Mouse (Mus musculus): ENCODE measurements at regions not wholly inside any gene's neighbourhood (a gene's known extent, or its start where the extent isn't known, plus 50 kb on each side); places are given as distances from the start of the nearest gene placed in this dataset.

DNA sequence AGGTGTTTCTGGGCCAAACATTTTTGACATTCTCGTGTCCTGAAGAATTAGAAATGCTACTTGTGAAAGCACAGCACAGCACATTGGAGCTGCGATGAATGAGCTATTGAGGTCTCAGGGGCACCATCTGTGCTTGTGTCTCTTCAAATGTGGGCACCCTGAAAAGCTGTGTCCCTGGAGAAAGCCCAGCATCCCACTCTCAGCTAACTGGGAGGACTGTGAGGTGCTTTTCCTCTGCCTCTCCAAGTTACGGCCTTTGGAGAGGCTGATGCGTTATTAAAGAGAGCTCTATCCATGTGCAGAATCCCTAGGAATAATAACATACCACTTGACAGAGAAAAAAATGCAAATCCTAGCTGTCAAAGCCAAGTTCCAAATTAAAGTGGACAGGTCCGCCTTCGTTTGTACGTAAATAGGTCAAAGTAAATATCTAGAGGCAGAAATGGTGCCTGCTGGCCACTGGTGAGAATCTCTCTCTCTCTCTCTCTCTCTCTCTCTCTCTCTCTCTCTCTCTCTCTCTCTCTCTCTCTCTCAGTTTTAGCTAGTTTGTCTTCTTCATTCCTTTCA lies 397.3 kb upstream of the Mmadhc start:
- DNase-seq (ENCODE audit: low spot score in 2 of 2), result no peak

DNA sequence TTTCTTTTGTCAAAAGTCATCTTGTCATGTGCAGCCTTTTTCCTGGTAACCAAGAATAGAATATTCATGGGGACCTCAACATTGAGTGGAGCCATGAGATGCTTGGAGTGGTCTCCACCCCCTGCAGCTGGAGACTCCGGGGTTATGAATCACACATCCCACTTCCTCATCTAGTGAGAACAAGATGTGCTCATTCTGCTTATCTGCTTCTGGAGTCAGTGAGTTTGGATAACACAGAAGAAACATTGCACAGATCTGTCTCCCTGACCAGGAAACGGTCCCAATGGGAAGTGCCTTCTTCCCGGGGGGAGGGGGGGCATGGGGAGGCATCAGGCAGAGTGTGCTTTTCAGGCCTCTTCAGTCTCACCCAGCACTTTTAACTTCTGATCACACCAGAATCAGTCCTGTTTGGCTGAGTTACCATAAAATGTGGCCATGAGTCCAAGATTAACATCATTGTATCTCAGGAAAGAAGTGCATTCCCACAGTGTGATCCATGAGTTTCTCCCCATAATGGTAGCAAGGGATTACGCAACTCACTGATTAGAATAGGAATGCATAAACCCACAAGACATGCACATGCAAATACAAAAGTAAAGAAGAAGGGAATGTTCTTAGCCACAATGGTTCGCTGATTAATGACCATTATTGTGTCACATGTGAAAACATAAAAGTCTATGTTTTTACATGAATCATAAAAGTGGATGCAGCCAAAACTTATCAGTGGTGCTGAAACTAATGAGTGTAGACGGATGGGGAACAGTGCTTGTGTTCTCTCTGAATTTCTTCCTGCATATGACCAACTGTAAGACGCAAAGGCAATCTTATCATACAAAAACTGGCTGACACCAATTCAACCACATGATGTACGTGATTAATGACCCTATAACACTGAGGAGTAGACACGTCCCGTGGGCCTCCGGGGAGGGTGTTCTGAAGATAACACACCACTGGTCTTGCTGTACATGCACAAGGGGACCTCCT lies 393.8 kb upstream of the Mmadhc start:
- peak in 1 of 2 experiments; percentile 22 for DNase-seq (ENCODE audit: low spot score in 2 of 2)

DNA sequence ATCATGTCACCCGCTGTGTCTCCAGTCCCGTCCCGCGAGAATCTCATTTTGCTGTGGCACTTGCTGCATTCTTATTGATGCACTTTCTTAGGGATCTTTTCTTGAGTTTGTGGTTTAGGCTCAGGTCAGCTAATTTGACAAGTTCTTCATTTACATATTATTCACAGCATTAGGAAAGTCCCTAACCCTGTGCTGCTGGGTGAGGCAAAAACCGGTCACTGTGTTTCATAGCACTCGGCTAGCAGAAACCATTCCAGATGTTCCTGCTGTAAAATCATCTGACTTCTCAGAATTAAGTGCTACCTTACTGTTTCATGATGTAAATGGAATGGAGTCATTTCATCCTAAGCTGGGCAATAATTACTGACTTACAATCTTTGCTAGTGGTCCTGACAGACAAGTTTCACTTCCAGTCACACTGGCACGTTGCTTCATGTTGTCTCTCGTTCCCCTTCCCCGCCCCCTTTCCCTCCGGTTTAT lies 391.1 kb upstream of the Mmadhc start:
- DNase-seq (ENCODE audit: low spot score in 2 of 2), result no peak

DNA sequence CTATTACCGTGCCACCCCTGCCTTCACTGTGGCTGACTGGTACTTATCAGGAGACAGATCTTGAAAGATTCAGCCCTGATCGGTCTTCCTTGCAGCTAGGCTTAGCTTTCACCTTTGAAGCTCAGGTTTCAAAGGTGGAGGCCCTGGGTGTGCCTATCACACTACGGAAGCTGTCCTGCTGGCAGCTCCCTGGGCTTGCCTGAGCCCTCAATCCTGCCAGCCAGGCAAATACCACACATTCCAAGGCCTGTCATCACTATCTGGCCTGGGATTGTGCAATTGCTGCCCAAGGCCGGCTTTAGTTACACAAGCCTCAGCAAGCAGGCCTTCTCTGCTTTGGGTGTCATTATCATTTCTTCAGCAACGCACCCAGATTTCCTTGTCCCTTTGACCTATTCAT lies 390.6 kb upstream of the Mmadhc start:
- DNase-seq (ENCODE audit: low spot score in 2 of 2), result peak; percentile 50 to 73

DNA sequence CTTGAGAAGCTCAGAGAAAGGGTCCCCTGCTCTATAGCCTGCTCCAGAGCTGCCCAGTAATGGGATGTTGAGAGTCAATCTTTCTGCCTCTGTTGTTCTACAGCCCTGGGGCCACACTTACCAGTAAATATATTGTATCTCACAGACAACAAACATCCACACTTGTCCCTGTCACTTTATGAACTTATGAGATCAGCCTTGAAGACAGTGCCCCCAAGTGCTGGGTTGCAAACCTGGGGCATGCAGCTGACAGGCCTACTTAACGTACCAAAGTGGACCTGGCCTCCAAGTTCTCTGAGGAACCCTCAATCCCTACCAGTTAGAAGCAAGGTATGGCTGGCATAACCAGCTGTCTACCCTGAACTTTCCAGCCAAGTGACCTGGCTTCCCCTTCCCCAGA lies 380.9 kb upstream of the Mmadhc start:
- no peak for DNase-seq (ENCODE audit: low spot score in 2 of 2)

DNA sequence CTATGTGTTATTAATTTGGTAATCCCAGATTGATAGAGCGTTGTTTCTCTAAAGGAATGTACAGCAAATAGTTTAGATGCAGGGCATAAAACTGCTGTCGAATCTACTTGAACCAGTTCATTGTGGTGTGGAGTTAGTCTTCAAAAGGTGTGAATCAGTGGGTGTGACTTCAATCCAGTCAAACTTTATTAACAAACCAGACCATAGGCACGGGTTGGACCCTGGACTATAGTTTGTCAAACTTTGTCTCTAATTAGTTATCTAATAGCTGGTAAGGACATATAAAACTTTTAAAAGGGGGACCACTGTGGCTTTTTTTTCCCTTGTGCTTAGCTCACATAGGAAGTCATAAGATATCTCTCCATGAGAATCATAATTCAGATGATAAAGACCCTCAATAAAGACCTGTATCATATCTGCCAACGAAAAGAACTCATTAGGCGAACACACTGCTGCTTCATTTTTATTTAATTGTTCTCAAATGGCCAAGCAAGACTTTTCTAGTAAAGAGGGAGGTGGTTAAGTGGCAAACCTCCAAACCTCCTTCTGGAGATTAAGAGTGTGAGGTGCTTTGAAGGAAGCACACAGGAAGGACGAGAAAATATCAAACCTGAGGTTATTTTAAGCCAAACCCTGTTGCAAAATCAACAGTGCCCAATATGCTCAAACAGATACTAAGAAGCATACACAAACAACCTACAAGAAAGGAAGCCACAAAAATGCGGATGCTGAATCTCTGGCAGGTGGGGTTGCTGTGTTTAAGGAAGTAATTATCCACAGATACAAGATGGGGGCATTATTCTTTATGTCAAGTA lies 379.3 kb upstream of the Mmadhc start:
- DNase-seq (ENCODE audit: low spot score in 2 of 2), result no peak

DNA sequence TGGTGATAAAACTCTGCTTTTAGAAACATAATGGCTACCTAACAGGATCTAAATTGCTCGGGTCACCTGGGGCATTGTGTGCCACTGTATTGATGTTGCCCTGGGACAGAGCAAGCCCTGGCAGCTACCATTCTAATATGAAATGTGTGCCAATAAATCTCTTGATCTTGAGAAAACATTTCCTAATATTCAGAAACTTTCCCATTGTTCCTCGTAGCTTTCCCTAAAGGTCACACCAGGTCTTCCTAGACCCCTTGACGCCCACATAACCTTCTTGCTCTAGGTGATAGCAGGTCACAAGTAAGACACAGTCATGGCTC lies 378.2 kb upstream of the Mmadhc start:
- no peak for DNase-seq (ENCODE audit: low spot score in 2 of 2)

DNA sequence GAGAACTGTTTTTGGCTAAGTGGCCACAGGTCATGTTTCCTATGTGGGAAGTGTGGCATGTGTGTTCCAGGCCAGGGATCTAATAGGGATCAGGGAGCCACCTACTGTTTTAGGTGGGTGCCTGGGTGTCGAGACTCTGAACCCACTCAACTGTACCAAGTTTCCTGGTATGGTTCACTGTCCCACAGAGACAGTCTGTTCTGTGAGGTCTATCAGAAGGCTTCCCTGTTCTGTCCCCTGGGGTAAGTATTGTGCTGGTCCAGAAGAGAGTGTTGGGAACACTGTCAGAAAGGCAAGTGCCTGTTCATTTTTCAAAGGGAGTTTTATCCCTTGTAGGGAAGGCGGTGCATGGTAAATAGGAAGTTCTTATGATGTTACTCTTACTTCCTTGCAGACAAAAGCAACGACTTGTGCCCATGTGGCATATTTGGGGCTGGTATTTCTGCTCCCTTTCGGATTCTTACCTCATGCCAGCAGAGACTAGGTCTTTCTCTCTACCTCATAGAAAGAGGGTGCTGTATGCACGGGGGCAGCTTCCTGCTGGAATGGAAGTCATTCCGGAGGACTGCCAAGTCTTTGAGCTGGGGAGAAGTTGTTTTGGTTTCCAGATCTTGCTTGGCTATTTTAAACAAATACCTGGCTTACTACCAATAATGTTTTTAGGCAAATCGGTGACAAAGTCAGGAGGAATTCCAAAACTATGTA lies 377.7 kb upstream of the Mmadhc start:
- no peak for DNase-seq (ENCODE audit: low spot score in 2 of 2)

DNA sequence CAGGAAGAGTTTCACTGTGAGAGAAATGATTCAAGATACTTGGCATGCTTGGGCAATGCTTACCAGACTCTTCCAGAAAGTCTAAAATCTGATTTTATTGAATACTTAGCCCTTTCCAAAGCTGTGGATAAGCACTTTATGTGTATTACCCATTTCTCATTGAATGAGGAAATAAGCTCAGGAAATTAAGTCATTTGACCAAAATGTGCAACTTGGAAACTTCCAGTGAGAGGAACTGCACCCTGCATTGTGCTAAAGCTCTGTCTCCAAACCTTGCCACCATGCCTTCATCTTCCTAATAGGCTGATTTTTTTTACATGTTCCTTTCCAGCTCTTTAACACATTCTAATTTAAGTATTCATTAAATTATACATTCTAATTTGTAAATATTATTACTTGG lies 372.7 kb upstream of the Mmadhc start:
- no peak for DNase-seq (ENCODE audit: low spot score in 2 of 2)

DNA sequence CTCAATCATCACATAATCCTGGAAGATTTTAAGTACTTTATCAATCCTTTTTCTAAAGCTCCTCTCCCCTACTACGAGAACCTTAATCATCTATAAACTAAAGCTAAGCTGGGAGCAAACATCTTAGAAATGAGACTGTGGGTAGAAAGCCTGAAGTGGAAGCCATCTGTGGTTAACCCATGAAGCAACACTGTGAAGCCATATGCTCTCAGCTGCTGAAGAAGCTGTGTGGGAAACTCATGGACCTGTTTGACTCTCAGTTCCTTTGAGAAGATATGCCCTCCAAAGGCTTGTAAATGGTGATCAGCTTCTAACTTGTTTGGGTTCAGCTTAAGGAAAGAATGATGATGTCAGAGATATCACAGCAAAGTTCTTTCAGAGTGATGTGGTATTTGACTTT lies 372.2 kb upstream of the Mmadhc start:
- no peak for DNase-seq (ENCODE audit: low spot score in 2 of 2)

DNA sequence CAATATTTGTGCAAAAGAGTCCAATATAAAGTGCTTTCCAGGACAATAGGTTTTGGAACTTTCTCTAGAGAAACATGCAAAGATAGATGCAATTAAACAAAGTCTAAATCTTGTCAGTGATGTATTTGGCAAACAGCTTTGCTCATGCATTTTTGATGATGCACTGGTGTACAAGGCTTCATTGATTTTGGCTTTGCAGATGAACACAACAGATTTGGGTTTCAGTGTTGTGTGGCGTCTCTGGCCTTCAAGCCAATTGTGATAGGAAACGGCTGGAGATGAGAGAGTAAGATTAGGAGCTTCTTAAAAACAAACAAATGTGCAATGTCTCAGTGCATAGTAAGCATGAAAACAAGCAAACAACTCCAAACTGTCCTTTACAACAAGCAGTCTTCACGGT lies 370.6 kb upstream of the Mmadhc start:
- no peak for DNase-seq (ENCODE audit: low spot score in 2 of 2)

DNA sequence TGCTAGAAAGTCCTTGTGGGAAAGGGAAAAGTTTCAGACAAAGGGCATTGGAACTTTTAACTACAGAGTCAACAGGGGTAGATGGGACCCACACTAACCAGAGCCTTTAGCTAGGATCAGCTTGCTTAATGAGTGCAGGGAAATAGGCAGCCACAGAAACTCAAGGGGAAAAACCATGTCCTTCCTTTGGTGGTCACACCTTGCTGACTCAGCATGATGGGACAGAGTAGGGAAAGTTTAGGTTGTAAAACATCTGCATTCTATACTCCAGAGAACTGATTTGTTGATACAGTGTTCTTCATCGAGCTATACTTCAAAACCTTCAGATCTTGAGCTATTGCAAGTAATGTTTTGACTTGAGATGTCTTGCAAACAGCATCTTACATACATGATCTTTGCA lies 365.9 kb upstream of the Mmadhc start:
- DNase-seq (ENCODE audit: low spot score in 2 of 2), result no peak

DNA sequence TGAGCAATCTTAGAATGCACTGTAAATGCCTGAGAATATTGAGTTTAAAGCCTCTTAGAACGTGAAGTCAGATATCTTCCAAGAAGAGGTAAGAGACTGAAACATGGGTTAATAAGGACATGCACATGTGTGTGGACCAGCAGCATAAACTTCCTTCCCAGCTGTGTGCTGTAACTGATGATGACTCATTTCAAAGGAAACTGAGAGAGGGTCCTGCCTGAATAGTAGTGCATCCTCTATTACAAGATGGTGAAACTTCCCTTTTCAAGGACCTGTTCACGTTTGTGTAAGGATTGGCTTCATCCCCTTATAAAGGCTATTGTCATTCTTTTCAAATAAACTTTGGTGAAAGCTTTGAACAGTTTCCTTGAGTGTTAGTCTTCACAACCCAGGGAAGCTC lies 363.4 kb upstream of the Mmadhc start:
- DNase-seq (ENCODE audit: low spot score in 2 of 2), result no peak

DNA sequence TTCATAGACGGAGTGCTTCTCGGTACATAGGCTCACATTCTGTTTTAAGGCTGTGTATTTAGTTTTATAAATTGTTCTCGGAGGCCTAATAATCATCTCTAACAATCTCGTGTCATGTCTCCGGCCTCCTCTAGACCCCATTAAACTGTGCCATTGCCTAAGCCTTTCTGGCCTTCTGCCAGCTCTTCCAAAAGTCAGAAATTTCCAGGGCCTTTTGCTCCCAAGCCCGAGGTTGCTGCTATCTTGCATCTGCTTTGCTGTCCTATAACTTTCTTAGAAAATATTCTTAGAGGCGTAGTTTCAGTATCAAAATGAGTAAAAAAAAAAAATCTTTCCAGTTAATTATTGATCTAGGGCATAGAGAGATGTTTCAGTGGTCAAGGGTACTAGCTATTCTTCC lies 361.2 kb upstream of the Mmadhc start:
- no peak for DNase-seq (ENCODE audit: low spot score in 2 of 2)

DNA sequence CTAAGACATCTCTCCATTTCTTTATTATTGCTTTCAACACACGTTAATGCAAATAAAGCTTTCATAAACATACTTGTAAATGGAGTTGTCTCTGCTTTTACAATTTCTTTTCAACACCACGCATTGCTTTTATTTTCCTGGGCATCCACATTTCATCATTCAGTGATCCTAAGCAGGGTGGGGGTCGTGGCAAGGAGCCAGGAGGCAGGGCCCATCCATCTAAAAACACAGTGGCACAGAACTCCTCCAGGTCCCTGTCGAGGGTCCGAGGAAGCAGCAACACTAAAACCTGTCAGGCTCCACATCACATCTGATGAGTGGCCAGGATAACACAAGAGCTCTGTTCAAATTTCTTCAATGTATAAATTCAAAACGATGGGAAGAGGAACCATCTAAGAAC lies 359.8 kb upstream of the Mmadhc start:
- DNase-seq (ENCODE audit: low spot score in 2 of 2), result no peak

DNA sequence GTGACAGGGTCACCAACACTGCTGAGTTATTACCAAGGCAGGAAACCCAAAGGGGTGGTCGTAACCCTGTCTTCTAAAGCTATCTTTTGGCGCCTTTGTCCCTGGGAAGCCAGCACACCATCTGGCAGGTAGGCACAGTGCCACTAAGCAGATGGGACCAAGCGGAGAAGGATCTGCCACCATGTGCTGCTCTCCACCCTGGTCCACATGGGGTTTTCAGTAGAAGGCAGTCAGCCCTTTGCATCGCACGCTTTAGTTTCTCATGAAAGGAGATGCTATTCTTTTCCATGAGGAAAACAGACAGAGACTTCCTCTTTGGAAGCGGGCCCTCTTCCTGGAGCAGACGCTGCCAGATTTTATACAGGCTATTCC lies 358.3 kb upstream of the Mmadhc start:
- no peak for DNase-seq (ENCODE audit: low spot score in 2 of 2)

DNA sequence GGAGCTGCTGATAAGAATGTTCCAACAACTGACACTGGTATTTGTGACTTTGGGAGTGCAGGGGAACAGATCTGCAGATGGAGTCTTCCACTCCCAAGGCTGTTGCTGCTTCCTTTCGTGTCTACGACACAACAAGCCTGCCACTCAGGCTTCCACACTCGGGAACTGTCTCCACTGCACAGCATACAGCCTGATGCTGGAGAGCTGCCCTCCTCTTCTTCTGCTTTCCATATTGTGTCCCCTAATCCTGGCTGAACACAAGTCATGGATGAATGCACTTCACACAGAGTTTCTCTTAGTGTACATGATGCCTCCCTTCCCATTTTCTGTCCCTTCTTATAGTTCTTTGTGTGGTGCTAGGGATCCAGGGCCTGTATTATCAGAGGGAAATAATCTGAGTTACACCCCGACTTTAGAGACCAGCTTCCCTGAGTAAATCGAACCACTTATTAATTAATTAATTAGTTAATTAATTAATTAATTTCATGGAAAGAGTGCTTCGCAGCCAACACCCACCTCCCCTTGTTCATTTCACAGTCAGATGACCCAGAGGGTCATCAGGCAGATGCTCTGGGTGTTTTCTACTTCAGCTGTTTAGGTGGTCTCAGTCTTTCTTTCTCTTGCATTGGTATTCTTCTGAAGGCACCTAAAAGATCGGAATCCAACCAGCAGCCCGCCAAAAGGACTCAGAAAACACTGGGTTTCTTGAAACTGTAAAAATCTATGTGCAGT lies 357.8 kb upstream of the Mmadhc start:
- no peak for DNase-seq (ENCODE audit: low spot score in 2 of 2)

DNA sequence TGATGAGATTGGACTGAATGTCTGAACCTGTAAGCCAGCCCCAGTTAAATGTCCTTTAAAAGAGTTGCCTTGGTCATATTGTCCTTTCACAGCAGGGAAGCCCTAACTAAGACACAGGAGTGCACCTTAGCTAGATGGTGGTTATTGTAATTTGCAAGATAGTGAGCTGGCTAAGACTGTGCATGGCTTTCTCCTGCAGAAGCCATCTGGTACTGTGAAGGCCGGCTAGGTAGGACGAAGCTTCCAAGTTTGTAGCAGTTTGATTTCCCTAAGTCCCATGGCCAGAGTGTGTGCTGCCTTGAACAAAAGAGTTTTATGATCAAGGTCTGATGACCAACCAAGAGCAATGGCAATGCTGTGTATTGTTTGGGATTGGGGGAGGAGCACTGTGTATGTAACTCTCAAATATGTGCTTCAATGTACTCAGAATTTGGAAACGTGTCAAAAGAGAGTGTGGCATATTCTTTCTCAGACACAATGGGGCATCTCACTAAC lies 356.6 kb upstream of the Mmadhc start:
- DNase-seq (ENCODE audit: low spot score in 2 of 2), result no peak

DNA sequence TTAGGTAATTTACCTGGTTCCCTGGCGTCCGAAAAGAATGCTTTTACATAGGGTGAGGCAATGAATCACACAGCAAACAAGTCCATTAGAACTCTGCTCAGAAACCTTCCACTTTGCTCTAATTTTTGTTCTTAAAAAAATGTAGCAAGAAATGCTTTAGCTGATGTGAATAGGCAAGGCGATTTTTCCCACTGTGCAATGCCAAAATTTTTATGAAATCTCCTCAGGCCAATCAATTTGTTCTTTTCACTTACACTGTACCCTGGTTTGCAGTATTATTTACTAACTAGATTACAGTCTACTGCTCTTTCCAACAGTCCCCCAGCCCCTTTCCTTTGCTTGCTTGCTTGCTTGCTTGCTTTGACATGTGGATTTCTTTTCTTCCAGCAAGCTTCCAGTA lies 353.1 kb upstream of the Mmadhc start:
- no peak for DNase-seq (ENCODE audit: low spot score in 2 of 2)

DNA sequence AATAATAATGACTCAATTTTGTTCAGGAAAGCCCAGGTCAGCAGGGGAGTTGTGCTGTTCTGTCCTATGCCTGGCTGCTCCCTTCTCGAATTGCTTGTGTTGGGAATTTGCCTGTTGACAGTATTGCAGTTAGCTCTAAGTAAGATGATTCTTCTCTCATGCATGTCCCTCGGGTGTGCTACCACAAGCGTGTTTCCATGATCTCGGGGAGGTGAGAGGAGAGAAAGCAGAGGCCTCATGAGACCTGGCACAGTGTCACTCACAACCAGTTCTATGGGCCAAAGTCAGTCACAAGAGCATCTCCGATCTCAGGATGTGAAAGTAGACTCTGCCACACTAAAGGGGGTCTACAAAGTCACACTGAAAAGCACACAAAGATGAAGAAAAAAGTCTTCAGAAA lies 346.6 kb upstream of the Mmadhc start:
- DNase-seq (ENCODE audit: low spot score in 2 of 2), result no peak

DNA sequence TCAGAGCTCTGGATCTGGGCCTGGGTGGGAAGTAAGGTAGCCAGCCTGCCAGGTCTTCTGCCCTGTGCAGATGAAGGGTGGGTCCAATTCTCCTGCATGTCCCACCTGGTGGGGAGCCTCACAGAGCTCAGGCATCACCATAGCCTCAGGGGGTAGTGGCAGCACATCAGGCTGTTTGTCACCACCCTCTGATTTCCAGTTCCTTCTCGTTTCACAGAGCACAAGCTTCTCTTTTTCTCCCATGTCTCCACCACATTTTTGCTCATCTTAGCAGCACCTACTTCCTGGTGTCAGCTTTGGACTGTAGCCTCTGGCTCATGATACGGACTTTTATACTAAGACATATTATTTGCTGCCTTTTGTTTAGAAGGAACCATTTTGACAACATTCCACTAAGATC lies 345.6 kb upstream of the Mmadhc start:
- no peak for DNase-seq (ENCODE audit: low spot score in 2 of 2)
